Mouse (Mus musculus): ENCODE data around the gene Ube2ql1.

DNA sequence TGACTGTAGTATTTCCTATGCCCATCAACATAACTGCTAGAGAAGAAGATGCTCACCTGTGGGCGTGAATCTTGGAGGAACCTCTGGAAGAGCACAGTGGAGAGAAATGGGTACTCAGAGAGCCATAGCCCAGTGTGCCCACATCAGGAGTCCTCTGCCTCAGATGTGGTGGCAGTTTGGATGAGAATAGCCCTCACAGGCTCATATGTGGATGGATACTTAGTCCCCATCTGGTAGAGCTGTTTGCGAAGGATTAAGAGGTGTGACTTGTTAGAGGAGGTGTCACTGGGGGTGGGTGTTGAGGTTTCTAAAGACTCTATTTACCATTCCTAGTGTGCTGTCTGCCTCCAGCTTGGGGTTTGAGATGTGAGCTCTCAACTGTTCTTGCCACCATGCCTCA is 13.2 kb upstream of the Ube2ql1 start:
- TF ChIP-seq CTCF (IDR thresholded peaks at IDR 0.05; ENCODE audit: low read depth, low read length): no peak
- no peak for TF ChIP-seq POLR2A (IDR thresholded peaks at IDR 0.05; ENCODE audit: extremely low read depth, insufficient read depth, low read length)

Measured in liver, adult 2 months (tissue).